Mouse (Mus musculus) left cerebral cortex, adult 18-20 months (tissue): ENCODE results near the gene Fancc. TPM values are rescaled to one million over a fixed set of nuclear protein-coding genes. Genes with fewer than 3 reads are reported as not detected.
A peak's percentile ranks its signal among the peaks of the same experiment; 100 is the strongest.
"Not testable (repeated sequence)": the region's sequence is repeated elsewhere in the genome, so short reads cannot be mapped to it uniquely, and the experiment has no call there.

Experiments
- DNase-seq, 2 experiments: peaks; one replicate each; pipeline ENCODE4 v3.0.0; 2021 to 2022; ENCODE audit warnings: low spot score in 2 of 2, mixed read lengths in 1 of 2
- total RNA-seq, 2 experiments: library from RNA; stranded (reverse); gene quantifications; 2 replicates each; pipeline ENCODE4 v1.2.3; 2021

Fancc gene
- total RNA-seq, 2 experiments from 2014 or later, result 8.0 to 9.3 TPM

DNA sequence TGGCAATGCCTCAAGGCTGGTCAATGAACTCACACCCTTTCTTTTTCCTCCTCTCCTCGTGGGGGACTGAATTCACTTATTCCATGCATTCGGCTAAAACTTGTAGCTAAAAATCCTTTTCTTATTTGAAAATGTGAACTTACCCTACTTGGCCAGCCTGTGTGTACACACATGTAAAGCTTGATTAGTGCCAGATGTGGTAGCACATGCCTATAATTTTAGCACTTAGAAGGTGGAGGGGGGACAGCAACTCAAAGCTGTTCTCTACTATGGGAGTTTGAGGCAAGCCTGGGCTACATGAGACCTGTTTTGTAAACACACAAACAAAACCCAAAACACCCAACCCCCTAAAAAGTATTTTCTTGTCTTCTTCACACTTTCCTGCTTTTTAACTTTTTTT, 19.5 kb upstream of the Fancc start:
- DNase-seq, result no peak

DNA sequence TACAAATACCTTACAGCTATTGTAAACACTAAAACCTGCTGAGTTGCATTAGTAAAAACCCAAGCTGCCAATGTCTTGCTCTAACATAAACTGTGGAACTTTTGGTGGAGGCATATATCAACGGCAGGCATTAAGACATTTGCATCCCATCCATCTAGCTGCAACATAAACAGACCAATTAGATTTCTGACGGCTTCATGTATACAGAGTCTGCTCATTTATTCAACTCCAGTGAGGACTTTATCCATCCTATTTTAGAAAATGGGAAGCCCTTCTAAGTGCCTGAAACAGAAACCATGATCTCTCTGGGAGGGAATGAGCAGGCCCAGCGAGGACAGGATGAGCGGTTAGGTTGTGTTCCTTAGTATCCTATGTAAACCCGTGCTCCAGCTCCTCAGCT, 18.5 kb upstream of the Fancc start:
- no peak for DNase-seq

DNA sequence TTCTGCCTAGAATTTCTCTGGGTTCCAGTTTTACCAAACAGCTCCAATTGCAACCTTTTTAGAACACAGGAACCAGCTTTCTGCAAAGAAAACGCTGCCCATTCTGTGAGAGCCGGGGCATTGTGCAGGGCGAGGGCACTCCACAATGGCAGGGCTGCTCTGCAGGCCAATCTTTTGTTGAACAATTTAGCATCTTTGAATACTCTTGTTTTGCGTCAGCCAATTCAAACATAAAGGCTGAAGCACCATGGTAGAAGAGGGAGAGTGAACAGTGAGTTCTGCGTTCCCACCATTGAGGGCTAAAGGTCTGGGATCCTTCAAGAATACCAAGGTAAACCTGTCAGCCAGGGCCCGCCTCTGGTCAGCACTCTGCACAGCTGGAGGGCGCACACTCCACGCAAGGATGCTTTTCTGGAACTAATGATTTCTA, 17.9 kb upstream of the Fancc start:
- no peak for DNase-seq

DNA sequence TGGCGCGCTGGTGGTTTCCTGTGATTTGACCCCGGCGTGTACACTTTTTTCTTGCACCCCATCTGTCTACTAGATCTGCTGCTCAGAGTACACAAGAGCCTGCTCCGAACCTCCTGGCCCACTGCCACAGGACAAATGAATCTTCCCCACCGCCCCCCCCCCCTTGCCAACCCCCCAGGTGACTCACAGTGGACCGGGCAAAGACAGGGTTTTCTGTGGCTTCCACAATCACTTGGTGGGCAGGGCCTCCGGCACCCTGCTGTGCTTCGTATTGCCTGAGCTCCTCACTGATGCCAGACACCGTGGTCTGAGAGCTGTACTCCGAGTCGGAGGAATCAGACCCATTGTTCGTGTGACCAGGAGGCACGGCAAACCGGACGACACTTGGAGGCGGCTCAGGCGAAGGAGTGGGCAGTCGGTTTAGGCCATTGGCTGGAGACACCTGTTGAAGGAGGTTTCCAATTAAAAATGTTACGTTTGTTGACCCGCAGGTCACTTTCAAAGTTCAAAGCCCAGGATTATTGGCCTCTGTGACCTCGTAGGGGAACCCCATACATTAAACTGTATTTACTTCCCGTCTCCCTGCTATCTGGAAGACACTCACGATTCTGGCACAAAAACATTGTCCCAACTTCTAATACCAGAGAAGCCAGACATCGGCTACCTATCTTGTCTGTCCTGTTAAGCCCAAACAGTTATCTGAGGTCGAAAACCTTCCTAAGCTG, 16.5 kb upstream of the Fancc start:
- DNase-seq, result no peak

DNA sequence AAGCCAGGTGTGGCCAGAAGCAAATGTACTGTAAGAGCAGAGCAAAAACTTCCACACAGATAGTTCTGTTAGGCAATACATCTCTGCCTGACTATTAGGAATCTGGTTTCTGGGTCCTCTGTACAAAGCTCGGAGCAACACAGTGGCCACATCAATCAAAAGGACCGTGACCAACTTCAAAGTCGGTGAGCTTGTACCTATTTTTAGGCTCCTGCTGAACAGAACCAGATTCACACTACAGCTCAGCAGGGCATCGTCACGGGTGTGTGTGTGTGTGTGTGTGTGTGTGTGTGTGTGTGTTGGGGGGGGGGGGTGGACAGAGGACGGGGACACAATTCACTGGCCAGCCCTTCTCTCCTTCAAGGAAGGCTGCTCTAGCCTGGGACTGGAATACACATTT, 15.3 kb upstream of the Fancc start:
- no peak for DNase-seq

DNA sequence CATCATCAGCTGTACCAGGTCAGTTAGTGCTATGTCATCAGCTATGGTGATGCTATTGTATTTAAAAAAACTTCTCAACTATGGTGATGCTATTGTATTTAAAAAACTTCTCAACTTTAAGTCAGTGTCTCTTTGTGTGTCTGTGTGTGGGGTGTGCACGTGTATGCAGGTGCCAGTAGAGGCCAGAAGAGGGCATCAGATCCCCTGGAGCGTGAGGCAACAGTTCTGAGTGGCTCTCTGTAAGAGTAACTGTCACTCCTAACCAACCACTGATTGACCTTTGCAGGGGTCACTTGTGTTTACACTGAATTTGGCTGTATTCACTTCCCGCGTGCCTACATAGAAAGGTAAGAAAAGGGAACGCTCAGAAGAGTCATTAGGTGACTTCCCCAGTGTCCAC, 10.7 kb upstream of the Fancc start:
- no peak for DNase-seq

DNA sequence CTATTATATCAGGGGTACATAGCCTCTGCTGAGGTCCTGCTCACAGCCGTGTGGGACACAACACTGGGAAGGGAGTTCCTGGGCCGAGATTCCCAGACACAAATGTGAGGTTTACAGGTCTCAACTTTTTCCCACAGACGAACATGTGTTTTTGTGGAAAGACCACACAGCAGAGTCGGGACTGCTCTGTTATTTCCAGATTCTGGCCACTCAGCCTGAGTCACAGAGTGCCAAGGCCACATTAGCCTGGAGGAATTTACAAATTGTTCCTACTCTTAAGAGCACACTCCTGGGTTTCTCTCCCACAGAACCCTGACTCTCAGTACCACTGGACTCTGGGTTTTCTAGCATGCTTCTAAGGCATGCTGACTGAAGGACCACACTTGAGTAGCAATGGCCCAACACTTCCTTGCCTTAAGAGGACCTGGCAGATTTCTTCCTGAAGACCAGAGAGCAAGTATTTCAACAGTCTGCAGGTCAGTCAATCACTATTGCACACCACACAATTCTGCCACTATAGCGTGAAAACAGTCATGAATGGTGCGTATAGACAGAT, 10.0 kb upstream of the Fancc start:
- DNase-seq, result no peak

DNA sequence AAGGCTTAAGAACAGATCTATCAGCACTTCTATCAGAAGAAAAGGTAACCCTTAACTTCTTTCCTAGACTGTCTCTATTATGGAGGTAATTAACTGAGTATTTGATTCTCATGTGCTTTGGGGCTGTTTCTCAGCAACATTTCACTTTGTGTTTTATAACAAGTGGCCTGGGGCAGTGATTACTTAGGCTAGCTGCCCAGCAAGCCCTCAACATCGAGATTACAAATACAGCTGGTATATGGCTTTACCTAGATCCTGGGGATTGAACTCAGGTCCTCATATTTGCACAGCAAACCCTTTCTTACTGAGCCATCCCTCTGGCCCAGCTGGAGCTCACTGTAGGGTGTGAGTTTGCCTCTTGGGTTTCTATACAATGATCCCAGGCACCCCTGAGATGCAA, 9.3 kb upstream of the Fancc start:
- DNase-seq, result no peak

DNA sequence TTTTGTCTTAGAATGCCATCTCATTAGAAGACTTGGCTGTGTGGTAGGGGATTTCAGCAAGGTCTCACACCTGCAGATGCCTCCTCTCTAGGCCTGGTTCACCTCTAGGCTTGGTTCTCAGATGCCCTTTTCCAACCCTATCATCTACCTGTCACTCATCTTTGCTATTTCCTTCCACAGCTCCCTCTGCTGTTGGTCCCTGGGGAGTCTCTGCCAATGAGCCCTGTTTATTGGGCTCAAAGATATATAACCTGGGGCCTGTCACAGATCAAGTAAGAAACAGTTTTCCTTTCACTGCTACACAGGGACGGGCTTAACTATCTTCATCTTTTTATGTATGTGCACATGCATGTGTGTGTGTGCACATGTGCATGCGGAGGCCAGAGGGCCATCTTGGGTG, 5.3 kb upstream of the Fancc start:
- no peak for DNase-seq

DNA sequence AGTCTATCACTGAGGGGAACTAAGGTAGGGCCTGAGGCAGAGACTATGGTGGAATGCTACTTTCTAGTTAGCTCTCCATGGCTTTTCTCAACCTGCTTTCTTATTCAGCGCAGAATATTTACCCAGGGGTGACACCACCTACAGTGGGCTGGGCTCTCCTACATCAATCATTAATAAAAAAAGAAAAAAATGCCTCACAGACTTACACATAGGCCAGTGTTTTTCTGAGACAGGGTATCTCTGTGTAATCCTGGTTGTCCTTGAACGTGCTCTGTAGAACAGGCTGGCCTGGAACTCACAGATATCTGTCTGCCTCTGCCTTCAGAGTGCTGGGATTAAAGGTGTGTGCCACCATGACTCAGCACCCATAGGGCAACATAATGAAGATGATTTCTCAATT, 2.4 kb upstream of the Fancc start:
- DNase-seq, result no peak

DNA sequence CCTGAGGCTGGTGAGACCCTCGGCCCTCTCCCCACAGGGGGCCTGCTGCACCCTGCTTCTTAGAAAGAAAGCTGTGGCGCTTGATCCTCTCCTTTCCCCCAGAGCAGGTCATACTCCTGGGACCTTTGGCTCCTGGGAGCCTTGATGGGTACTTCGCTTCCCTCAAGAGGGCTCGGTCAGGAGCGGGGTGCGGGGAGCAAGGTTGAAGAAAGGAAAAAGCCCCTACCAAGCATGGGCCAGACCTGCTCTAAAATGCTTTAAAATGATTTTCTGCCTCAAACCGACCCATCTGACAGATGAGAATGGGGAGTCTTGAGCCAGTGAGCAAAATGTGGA, 9.4 kb downstream of the Fancc start:
- no peak for DNase-seq

DNA sequence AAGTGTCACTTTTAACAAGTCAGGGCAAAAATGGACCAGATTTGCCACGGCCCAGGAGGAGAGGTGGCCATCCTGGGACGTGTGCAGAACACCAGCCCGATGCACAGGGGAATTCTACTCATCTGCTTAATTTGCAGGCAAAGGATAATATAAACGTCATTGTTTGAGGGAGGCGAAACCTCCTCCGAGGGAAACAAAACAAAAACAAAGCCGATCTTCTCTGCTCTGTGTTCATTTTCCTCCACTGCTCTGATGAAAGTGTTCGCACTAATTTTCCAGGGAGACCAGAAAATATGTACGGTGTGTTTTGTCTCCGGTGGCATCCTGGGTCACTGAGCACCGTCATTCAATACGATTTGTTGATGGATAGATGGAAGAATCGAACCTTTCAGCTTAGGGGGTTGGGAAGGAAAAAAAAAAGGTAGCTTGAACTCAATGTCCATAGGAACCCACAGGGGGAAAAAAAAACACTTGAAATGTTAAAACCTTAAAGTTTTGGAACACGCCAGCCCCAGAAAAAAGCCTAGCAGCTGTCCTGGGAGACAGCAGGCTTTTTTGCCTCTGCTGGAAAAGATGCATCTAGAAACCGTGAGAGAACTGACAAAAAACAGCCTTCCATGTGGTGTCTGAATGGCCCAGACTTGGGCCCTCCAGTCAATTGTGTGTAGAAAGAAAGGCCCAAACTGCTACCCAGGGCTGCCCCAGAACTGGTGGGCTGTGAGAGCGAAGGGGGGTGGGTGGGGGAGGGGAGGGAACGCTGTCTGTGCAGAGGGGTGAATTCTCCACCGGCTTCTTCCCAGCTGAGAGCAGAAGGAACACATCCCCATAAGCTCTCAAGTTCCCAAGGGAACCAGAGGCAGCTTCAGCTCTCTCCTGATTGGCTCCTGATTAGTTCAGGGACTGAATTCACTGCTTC, 10.0 kb downstream of the Fancc start:
- no peak for DNase-seq

DNA sequence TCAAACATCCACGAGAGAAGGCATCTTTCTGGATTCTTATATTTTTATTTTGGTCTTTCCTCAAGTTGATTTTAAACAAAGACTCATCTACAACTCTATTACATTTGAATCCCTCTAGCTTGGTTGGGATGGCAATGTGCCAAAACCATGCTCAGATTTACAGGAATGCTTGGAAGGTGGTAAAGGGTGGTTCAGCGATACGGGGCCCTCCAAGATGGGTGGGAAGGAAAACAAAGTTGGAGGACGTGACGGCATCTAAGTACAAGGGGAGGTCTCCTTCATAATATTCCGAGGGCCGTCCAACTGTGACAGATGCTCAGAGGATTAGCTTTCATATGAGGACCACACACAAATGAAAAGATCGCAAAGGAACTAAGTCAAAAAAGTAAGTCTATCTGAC, 21.7 kb downstream of the Fancc start:
- no peak for DNase-seq

DNA sequence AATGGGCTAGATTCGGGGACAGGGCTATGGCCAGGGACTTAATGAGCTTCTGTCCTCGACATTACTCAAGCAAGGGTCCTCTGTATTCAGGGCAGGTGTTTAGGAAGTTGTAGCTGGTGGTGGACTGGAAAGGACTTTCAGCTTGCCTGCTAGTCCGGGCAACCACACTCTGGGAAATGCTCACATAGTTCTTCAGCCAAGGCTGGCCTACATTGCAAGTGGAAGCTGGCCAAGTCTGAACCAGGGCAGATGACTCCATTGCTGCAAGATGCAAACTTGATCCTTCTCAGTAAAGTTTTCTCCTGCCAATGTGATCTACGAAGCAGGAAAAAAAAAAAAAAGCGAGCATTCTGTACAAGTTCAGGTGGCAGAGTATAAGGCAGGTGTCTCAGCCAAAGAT, 44.2 kb downstream of the Fancc start:
- DNase-seq, result peak; percentile 5 to 27

DNA sequence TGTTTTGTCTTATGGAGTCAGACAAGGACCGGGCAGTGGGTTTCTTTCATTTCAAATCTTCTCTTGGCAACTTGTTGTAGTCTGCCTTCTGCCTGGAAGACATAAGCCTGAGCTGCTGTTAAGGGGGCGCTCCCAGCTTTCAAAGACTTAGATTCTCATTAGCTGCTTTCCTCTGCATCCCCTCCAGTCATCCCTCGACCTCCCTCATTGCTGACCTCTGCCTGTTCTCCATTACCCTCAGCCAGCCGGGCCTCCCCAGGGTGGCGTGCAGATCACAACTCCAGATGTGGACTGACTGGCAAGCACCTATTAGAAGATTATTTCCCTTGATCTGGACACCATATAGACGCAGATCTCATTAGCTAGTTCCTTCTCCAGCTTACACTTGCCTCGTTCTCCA, 45.9 kb downstream of the Fancc start:
- DNase-seq, result no peak

DNA sequence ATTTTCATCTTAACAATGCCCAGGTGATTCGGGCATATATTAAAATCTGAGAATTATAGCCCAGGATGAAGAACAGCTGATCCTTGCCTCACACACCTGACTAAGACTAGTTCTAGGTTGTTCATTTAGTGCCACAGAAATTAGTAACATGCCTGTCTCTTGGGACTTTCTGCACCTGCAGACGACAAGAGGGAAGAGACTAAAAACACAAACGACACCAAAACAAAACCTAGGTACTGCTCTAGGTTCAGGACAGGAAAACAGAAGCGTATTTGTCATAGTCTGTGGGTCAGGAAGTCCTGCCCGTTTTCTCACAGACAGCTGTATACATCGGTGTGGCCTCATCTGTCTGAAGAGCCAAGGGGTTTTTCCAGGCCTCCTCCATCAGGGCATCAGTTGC, 51.7 kb downstream of the Fancc start:
- no peak for DNase-seq

DNA sequence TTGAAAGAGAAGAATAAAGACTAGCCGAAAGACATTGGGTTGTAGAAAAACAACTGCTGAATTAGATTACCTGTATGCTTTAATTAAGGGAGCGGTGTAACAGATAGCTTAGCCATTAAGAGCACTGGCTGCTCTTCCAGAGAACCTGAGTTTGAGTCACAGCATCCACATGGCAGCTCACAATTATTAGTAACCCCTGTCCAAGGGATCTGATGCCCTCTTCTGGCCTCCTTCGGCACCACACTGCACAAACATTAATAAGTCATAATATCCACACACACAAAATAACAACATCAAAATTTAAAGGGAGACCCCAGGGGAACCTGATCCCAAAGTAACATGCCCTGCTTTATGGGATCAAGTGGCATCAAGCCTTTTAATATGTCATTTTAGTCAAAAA, 64.3 kb downstream of the Fancc start:
- DNase-seq, result no peak

DNA sequence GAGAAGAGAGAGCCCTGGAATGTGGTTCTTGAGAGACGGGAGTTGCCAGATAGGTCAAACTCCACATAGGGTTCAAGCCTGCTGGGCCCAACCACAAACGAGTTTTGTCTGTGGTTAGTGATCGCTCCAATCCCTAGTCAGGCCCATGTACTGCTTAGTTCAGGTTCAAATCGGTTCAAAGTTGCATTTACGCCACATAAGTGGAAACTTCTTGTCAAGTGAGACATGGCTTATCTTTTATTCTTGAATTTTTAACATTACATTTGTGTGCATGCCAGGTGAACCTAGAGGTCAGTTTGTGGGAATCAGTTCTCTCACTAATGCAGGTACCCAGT, 65.3 kb downstream of the Fancc start:
- no peak for DNase-seq

DNA sequence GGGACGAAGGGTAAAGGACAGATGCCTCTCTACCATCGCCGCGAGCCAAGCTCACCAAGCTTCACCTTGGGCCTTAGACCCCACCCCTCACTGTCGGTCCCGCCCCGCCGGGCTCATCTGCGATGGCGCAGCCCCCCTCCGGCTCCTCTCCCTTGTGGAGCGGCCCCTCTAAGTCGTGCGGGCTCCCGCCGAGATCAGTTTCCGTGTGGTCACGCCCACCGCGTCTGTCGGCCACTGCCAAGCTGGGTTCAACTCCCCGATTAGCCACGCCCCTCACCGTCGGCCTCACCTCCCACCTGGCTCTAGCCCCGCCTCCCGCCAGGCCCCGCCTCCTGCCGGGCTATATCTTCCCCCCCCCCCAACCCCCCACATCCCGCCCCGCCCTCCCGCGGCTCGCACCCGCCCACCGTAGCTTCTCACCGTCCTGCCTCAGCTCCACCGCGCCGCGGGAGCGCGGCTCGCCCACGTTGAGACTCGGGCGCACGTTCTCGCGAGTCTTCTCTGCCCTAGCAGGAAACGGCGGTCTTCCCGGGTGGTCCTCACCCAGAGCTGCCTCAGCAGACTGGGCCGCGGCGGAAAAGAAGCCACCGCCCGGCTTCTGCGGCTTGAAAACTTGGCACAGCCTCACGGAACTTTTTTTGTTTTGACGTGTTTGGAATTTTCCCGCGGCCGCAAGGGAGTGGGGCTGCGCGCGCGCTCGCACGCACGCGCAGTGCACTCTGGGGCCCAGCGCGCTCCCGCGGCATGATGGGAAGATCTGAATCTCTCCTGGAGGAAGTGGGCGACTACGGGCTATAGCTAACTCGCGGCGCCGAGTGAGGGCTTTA, 65.8 kb downstream of the Fancc start:
- peak; percentile 86 to 91 for DNase-seq

DNA sequence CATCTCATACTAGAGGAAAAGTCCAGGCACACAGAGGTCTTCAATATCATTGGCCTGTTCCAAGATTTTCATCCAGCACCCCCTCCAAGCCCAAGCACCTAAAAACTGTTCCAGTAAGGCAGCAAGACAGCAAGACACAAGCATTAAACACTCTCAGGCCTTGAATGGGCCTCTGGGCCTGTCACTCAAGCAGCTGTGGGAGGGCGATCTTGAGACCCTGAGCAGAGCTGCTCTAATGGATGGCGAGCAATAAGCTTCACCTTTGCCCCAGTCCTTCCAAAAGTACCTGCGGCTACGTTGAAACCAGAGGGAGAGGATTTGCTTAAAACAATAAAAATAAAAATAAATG, 66.4 kb downstream of the Fancc start:
- no peak for DNase-seq

DNA sequence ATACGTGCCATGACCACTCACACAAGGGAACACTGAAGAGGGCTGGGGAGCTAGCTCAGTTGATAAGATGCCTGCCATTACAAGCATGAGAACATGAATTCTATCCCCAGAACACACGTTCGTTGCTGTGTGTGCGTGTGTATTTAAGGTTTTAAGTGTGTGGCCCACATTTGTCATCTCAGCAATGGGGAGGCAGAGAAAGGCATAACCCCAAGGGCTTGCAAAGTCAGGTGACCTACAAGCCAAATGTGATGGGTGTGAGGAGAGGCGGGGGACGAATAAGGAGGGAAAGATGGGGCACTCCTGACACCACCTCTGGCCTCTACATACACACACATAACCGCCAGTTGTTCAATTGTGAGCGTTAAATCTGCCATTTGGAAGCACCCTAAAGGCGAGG, 66.9 kb downstream of the Fancc start:
- DNase-seq, result no peak

DNA sequence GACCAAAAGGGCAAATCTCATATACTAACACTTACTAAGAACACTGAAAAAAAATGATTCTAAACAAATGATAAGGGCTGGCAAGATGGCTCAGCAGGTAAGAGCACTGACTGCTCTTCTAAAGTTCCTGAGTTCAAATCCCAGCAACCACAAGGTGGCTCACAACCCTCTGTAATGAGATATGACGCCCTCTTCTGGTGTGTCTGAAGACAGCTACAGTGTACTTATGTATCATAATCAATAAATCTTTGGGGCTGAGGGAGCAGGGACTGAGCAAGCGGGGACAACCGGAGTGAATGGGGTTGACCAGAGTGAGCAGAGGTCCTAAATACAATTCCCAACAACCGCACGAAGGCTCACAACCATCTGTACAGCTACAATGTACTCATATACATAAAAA, 68.9 kb downstream of the Fancc start:
- DNase-seq, result not testable (repeated sequence)
